Mouse (Mus musculus) adrenal gland, postnatal 4 days (tissue): ENCODE data around the gene Sox6. TPM values are rescaled to one million over a fixed set of nuclear protein-coding genes. Genes with fewer than 3 reads are reported as not detected.

Experiments
- DNase-seq, 2 experiments: peaks; one replicate each; pipeline ENCODE4 v3.0.0; 2021 to 2022; ENCODE audit warnings: low spot score in 2 of 2, mixed read lengths in 2 of 2
- total RNA-seq, 2 experiments: library from RNA; stranded (reverse); gene quantifications; 2 replicates each; pipeline ENCODE4 v1.2.3; 2021

Gene Sox6
- total RNA-seq, 2 experiments from 2014 or later = 17.1 to 18.1 TPM

DNA sequence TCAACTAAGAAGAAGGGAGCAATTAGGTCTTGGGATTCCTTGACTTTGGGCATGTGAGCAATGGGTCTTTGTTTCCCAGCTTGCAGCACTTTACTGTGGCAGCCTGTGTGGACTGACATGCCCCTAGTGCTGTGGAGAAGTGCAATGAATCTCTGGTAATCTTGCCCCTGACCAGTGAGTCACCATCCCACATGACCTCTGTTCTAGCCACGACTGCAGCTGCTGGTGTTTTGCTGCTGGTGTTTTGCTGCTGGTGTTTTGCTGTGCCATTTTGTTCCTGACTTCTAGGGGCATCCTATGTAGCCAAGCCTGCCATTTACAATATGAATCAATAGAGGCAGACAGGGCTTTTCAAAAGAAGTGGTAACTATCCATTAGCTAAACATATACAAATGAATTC is 280.4 kb downstream of the Sox6 start:
- no peak for DNase-seq

DNA sequence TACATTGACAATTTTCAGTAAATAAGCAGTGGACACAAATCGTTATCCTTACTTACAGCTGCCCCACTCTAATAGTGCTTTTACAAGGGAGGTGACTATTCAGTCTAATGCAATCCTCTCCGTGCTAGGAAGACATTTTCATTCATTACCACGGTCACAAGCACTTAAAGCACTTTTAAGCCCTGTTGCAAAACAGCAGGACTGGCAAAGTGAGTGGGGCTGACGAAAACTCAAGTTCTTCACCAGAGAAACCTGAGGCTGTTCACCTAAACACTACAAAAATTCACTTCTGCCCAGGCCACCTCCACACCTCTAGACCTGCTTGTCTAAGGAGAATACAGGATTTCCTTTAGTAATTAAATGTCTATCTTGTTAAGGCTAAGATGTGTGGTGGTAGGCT is 283.3 kb downstream of the Sox6 start:
- DNase-seq = no peak

DNA sequence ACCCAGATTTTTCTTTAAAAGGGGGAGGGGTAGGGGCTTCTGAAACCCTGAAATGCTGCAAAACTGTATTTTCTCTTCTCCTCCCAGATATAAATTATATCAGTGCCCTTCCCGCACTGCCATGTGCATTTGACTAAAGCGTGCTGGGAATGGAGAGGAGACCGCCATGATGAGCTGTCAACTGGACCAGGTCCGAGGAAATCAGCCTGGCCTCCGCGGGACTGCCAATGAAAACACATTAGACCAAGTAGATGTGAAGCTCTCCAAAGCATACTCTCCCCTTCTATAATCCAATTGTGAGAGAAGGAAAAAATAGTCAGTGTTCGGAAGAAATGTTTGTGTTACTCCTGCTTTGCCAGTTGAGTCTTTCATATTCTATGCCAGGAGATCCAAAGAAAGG is 284.4 kb downstream of the Sox6 start:
- no peak for DNase-seq

DNA sequence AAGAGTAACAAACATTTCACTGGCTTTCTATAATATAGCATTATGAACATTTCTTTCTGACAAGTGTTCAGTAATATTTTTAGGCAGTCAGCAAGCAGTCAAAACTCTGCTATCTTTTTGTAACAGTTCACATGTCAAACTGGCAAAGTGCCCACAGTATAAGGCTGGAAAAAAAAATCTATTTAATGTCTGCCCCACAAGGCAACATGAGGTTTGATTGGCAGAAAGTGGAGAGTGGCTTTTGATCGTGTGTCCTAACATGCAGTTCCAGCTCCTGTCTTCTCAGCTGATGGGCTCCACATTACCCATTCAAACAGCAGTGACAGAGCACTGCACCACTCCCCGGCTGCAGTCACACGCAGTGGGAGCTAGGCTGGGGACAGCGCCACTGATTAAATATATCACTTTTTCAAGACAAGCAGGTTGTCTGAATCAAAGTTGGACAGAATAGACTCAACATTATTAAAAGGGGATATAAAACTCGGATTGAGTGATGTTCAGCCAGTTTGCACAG is 286.4 kb downstream of the Sox6 start:
- DNase-seq = no peak

DNA sequence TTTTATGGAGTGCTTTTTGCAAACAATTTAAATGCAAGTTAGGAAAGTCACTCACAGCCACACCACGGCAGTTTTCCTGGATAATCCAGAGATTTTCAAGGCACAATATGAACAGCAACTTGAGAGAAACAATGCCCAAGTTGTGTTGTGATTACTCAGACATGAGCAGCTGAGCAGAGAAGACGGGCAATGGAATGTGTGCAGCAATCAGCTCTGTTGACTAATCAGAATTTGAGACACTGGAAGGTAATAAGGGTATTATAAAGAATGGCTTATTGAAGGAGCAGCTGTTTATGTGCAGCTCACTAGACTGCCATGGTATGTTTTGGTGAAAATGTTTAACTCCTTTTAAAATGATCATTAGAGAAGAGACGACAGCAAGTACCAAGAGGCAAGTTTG is 287.5 kb downstream of the Sox6 start:
- no peak for DNase-seq

DNA sequence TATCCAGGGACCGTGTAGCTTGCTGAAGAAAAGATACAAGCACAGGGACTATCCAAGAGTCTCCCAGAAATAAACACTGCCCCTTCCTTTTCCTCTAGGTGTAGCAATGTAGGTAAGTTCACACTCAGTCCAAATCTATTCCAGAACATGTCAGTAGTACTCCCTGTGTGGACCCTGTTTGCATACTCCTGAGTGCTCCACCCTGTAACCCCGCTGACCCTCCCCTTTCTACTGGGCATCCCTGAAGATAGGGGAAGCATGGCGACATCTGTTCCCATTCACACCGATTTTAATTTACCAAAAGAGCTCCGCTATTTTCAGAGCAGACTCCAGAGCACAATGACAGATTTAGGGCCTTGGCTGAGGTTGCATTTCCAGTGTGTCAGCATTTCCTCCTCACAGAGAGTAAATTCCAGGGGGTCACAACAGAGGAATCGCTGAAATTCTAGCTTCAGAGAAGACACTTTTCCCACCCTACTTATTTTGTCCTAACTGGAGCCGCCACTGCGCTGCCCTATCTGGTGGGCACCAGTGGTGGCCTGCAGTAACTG is 288.2 kb downstream of the Sox6 start:
- no peak for DNase-seq

DNA sequence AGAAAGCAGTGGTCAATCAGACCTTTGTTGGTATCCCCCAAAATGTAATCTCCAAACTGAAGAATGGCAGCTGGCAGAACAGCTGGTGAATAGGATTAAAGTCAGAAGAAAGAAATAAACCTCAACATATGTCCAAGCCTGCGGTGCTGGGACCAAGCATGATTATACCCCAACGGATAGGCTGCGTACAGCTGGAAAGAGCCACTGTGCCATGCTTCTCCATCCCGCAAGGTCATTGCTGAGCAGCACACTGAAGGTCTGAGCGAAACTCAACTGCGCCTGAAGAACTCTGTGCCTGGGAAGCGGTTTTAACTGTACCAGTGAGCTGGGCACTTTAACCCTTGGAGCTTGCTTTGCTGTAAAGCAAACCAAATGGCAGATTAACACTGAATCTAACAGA is 291.1 kb downstream of the Sox6 start:
- DNase-seq = no peak

DNA sequence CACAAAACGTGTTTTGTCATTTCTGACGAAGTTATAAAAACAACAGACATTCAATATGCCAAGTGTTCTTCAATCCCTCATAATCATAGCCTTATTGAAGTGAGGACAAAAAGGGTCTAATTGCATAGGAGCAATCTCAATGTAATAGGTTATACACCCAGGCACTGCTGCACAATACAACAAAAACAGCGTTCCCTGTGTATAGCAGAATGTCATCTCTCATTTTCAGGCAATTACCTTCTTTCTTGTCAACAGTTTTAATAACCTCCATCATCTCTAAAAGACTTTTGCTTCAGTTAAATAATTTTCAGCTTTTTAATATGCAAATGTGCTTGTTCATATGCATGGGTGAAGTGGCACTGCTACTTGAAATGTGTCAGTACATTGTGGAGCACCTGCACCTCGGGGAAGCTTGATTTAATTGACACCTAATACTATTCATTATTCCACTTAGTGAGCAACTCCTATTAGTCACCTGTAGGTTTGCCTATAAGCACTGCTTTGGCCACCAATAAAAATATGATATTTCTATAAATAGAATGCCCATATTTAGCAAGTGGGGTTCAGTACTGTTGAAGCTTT is 292.8 kb downstream of the Sox6 start:
- no peak for DNase-seq

DNA sequence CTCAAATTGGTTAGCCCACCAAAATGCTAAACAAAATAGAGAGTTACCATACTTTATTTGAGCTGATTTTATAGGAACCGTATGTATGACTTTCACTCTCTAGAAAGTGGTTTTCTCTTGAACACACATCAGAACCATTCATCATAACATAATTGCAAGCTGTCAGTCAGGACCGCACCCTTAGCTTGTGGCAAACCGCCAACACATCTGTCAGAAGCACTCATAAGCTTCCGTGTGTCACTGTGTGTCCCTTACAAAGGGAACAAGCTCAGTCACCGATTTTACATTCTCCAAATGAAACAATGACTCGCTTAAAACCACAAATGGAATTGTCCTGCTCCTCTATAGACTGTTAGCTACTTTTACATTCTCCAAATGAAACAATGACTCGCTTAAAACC is 304.5 kb downstream of the Sox6 start:
- DNase-seq = no peak

DNA sequence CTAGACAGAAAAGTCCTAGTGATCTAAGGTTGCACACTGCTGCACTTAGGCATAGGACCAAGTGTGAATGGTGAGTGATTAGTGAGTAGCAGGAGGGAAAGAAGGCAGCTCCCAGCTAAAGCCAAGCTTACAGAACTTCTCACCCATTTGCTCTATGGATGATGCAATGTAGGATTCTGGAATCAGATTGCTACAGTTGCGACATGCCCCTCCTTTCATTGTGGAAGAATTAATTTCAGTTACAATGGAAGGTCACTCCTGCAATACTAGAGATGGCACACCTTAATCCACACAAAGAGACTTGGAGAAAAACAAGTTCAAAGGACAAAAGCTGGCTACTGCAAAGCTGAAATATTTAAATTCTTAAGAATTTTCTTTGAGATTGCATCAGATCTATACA is 305.8 kb downstream of the Sox6 start:
- DNase-seq = no peak

DNA sequence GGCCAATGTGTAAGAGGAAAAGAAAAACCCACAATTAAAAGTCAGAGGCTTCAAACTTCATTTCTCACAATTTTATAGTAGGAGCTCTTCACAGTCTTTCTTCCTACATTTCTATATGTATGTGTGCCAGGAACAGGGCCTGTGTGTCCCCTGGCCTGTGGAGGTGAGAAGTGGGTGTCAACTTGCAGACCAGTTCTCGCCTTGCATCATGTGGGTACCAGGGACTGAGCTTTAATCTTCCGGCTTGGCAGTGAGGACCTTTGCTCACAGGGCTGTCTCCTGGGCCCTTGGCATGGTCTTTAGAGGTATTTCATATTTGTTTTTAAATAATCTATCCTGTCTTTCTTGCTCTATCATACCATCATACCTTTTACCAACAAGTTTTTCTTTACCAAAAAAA is 311.8 kb downstream of the Sox6 start:
- no peak for DNase-seq

DNA sequence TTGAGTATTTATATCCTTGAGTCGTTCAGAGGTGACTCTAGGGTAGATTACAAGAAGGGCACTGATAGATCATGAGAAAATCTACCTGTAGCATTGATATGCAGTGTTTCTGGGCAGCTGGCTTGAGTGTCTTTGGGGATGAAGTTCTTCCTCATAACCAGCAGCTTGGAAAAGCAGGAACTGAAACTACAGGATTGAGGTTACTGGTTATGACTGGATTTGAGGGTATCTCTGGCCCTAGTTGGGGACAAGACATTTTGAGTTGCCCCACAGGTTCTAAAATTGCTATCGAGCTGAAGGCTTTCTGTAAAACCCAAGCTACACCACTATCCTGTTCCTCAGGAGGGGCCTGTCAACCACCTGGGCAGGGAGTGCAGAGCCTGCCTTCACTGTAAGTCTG is 314.2 kb downstream of the Sox6 start:
- no peak for DNase-seq

DNA sequence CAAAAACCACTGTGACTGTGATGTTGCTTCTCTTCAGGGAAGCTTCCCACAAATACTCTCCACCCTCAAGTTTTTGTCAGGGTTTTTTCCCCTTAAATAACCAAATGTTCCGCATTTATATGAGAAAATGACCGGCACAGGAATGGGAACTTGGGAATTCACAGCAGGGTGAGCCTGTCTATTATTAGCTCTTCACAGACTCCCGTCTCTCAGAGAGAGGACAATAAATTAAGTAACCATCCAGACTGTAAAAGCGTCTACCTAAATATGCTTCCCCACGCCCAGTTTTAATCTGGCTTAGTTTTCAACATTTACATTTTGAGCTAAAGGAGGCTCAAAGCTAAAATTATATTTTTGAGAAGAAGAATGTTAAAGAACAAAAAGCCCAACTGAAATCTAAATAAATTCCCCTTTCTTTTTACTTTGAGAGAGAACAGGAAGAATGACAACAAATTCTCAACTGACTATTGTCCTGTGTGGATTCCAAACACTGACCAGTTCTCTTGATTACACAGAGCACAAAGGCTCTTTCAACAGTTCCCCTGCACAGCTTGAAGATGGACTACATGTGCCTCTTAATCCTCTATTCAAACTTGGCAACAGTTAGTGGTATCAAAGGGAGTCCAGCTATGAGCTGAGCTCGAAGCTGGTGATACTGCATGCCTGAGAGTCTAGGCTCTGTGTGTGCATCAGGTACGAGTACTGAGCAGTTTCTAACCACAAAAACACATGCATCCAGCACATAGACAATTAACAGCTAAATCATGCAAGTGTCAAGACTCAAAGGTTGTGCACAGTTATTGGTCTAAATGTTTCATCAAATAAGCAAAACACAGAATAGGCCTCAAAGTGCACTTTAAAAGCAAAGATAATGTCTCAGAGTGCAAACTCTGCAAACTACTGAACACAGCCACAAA is 316.7 kb downstream of the Sox6 start:
- no peak for DNase-seq

DNA sequence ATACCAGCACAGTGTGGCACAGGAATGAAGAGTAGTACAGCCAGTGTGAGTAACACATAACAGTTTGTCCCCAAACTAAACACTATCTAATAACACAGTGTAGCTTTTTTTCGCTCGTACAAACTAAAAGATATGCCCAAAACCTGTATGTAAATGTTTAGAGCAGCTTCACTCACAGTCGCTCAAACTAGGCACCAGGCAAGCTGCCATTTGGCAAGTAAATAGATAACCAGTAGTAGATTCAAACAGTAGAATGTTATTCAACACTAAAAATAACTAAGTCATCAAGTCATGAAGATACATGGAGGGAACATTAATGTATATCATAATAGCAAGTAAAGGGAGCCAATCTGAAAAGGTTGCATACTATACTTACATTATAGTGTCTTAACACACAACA is 318.8 kb downstream of the Sox6 start:
- no peak for DNase-seq

DNA sequence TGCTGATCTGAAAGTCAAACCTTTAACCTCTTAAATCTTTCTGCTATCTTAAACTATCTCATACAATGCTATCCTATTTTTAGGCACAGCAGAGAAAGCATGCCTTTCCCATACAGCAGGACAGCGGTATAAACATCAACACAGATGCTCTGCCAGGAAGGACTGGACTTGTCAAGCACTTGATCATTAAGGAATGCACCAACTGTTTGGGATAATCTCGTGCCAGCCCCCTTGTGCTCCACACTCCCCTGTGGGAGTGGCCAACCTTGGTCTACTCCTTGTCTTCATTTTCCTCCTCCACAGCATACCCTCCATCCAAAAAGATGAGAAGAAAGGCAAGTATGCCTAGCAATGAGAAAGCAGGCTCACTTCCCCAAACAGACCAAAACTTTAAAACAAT is 332.5 kb downstream of the Sox6 start:
- no peak for DNase-seq

DNA sequence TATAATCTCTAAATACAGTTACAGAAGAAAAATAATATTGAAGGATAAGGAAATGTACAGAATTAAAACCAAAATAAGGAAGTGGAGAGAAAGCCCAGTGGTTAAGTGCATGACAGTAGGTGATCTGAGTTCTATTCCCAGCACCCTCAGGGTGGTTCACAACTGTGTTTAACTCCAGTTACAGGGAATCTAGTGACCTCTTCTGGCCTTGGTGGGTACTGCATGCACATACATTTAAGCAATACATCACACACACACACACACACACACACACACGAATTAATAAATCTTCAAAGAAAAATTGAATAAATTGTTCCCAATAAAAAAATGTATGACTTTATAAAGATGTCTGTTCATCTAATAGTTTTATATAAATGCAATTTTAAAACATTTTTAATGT is 340.5 kb downstream of the Sox6 start:
- no peak for DNase-seq

DNA sequence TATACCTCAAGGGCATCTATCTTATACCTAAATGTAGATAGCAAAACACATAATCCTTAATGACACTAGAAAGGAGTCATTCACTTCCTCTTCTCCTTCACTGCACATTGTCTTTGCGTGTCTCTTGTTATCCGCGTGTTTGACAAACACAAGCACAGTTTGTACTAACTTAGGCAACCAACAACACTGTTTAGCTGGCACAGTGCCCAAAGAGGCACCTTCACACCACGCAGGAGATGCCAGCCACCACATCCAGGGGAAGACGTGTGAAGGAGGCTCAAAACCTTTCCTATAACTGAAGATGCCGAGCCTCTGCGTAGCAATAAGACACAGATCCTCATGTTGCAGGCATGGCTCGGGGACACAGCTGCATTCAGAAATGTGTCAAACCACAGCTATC is 345.4 kb downstream of the Sox6 start:
- no peak for DNase-seq

DNA sequence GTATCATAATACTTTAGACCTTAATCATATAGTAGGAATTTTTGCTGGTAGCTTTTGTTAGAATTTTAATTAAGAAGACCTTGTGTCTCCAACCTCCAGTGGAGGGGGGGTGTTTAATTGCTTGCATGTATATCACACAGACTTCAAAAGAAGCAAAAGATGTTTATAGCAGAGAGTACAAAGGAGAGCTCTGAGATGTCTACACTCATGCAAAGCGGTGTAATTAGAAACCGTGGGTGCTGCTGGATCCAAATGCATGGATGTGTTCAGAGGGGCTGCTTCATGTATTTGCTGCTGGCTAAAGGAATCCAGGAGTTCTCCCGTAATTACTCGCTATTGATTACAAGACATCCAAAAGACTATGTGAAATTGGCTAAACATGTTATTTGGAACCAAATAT is 347.5 kb downstream of the Sox6 start:
- no peak for DNase-seq

DNA sequence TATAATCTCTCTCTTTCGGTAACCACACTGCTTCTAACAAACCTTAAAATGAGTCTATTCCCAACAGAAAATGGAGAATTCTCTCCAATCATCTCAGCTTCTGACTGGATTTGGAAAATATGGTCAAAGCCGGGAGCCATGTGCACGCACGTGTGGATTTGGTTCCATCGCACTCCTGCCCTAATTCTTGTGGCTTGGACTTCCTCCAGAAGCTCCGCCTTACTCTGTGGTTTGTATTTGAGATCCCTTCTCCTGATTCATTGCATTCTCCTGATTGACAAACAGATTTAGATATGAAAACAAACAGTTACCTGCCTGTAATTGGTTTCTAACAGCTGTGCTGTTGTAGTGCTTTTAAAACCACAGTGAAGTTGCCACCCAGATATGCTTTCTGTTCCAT is 351.9 kb downstream of the Sox6 start:
- DNase-seq = no peak

DNA sequence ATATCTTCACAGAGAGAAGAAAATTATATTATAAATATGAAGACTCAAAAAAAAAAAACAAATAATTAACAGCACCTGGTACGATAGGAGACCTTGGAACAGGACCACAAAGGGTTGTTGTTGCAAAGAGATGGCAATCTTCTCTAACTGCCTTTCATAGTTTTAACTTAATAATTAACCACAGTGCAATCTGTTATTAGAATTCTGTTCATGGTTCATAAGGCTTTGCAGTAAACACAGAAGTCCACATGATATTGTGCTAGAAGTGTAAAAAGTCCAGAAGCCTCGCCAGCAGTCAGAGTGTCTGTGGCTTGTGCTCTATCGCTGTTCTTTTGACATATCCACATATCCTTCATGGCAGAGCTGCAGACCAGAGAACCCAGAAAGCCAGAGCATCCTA is 354.5 kb downstream of the Sox6 start:
- no peak for DNase-seq

DNA sequence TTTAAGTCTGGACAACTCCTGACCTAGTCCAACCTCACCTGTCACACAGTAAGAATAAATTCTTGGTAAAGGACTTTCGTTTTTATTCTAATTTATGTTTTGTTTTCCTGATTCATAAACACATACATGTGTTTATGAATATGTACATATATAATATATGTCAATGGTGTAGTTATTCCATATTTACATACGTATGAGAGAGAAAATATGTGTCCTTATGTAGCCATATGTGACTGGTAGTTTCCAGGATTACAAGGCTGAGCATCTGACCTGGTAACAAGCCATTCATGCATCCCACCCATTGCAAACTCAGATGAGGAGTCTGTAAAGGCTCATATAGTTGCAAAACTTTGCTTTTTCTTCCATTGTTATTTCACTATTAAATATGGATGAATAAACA is 366.8 kb downstream of the Sox6 start:
- DNase-seq = no peak

DNA sequence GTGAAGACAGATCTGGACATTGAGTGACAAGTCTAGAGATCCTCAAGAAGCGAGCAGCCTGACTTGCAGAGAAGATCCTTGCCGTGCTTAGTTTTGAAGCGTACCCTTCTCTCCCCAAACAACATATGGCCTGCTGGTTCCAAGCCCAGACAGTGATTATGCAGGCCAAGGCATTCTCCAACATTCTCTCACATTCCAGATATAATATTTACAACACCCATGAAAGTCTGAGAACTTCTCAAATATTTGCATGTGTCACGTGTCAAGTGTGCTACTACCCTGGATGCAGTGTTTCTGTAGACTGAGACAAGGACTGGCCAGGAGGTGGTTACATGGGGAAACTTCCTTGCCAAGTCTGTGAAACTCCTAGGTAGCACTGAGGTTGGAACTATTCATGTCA is 367.3 kb downstream of the Sox6 start:
- no peak for DNase-seq
